ENCODE assay signal across 30 mouse cellular contexts in the genomic region with DNA sequence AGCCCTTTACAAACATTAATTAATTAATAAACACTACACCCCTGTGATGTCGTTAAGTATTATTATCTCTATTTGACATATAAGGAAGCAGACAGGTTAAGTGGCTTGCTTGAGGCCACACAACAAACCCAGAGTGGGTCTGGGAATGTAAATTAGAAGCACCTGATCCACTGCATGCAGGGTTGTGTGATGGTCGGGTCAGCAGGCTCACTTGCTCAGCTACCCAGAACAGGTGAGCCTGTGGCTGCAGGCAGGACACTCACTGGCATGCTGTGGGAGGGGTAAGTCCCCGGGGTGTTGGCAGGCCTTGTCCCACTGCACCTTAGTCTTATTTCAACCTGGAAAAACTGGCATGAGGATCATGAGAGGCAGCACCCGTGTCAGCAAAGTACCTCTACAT. TPM values are rescaled to one million over a fixed set of nuclear protein-coding genes. Genes with fewer than 3 reads are reported as not detected.
DNase-seq lines count a peak whose midpoint lies in the region; ATAC-seq and TF ChIP-seq lines count a peak whose summit lies in the region.
"Had no signal": no experiment of that assay in that cellular context is flagged by ENCODE, and none has a peak within 500 bp of the region (broad histone marks: within the 10 kb centered on the region; RNA-seq: fewer than 3 reads in every experiment).

No protein-coding gene starts in this region.

- H3K9ac ChIP-seq in midbrain, embryonic 14.5 days (replicated peaks; ENCODE audit: low read length): no peak overlapping the region
- no peak overlapping the region for H3K9ac ChIP-seq in midbrain, postnatal 0 days (replicated peaks; ENCODE audit: low read length, poor library complexity, severe bottlenecking)
- H3K9ac ChIP-seq in limb, embryonic 11.5 days (ENCODE audit: low read length): no peak overlapping the region
- H3K9ac ChIP-seq: embryonic facial prominence, embryonic 13.5 days; forebrain, embryonic 15.5 days; heart, embryonic 13.5 days; liver, embryonic 14.5 days had no signal

- no peak for TF ChIP-seq CTCF in midbrain, postnatal 0 days (IDR thresholded peaks at IDR 0.05)

- H3K4me2 ChIP-seq in midbrain, embryonic 14.5 days (ENCODE audit: low read length): no peak overlapping the region
- H3K4me2 ChIP-seq in midbrain, postnatal 0 days (ENCODE audit: low read depth, low read length, poor library complexity, severe bottlenecking): no peak overlapping the region
- H3K4me2 ChIP-seq in limb, embryonic 11.5 days (ENCODE audit: low read depth, severe bottlenecking): no peak overlapping the region
- H3K4me2 ChIP-seq: embryonic facial prominence, embryonic 13.5 days; forebrain, embryonic 15.5 days; heart, embryonic 13.5 days had no signal

- ATAC-seq in midbrain, embryonic 14.5 days (ENCODE audit: low FRiP score, low TSS enrichment): peak; percentile 62; the same call in 1 of the 2 replicates
- ATAC-seq in midbrain, postnatal 0 days (ENCODE audit: low FRiP score): no peak
- ATAC-seq in limb, embryonic 11.5 days (ENCODE audit: insufficient number of reproducible peaks, low FRiP score, low TSS enrichment, low read depth): peak; percentile 70
- ATAC-seq: forebrain, embryonic 15.5 days; intestine, embryonic 16.5 days had no signal

- no peaks in the 10 kb centered on the region for H3K36me3 ChIP-seq in midbrain, embryonic 14.5 days (ENCODE audit: control insufficient read depth, insufficient read depth, low read length)
- no peaks in the 10 kb centered on the region for H3K36me3 ChIP-seq in midbrain, postnatal 0 days (ENCODE audit: insufficient read depth, low read length)
- no peaks in the 10 kb centered on the region for H3K36me3 ChIP-seq in limb, embryonic 11.5 days (ENCODE audit: control insufficient read depth, insufficient read depth, low read length)
- H3K36me3 ChIP-seq: embryonic facial prominence, embryonic 13.5 days; forebrain, embryonic 10.5 days; forebrain, embryonic 15.5 days; heart, embryonic 13.5 days had no signal

- peak; percentile 15 for DNase-seq in kidney, adult 11 months
- DNase-seq in kidney, postnatal 4 days: no peak
- no peak for DNase-seq in midbrain, embryonic 14.5 days
- no peak for DNase-seq in midbrain, postnatal 0 days (ENCODE audit: low spot score)
- peak; percentile 59 for DNase-seq in limb, embryonic 11.5 days (ENCODE audit: low spot score)
- DNase-seq in retina, postnatal 1 day: no peak
- DNase-seq: adrenal gland, postnatal 25 days; B cell, adult 2 months; cerebellum, adult 11-12 months; cerebellum, adult 9-11 months; gastrocnemius, adult 2 months; gastrocnemius, postnatal 36 days; heart, adult 2 months; heart, postnatal 10 days; liver; lung, adult 2 months; lung, postnatal 10 days; right cerebral cortex, postnatal 14 days; thymus, postnatal 4 days had no signal

- no peaks in the 10 kb centered on the region for H3K4me1 ChIP-seq in midbrain, embryonic 14.5 days (ENCODE audit: control insufficient read depth, insufficient read depth, low read length)
- H3K4me1 ChIP-seq in midbrain, postnatal 0 days (ENCODE audit: insufficient read depth, low read length): no peaks in the 10 kb centered on the region
- H3K4me1 ChIP-seq in limb, embryonic 11.5 days (ENCODE audit: control insufficient read depth, insufficient read depth, low read length): peaks cover 10% of the 10 kb centered on the region
- H3K4me1 ChIP-seq: forebrain, embryonic 15.5 days; heart, embryonic 13.5 days had no signal

- H3K9me3 ChIP-seq in midbrain, embryonic 14.5 days (ENCODE audit: control insufficient read depth, low read length): no peaks in the 10 kb centered on the region
- H3K9me3 ChIP-seq in midbrain, postnatal 0 days (ENCODE audit: low read length): no peaks in the 10 kb centered on the region
- H3K9me3 ChIP-seq in limb, embryonic 11.5 days (ENCODE audit: control insufficient read depth, low read length): no peaks in the 10 kb centered on the region
- H3K9me3 ChIP-seq: embryonic facial prominence, embryonic 13.5 days; forebrain, embryonic 10.5 days; forebrain, embryonic 15.5 days; heart, embryonic 13.5 days had no signal

- WGBS in midbrain, embryonic 14.5 days: 77% methylated on average over 4 of the region's 4 CpGs
- 68% methylated on average over 4 of the region's 4 CpGs for WGBS in midbrain, postnatal 0 days
- 27% methylated on average over 4 of the region's 4 CpGs for WGBS in limb, embryonic 11.5 days

- H3K4me3 ChIP-seq in midbrain, embryonic 14.5 days (replicated peaks; ENCODE audit: low read depth, low read length): no peak overlapping the region
- H3K4me3 ChIP-seq in midbrain, postnatal 0 days (ENCODE audit: low read depth, low read length): no peak overlapping the region
- H3K4me3 ChIP-seq in limb, embryonic 11.5 days (ENCODE audit: low read depth, low read length): no peak overlapping the region
- H3K4me3 ChIP-seq: embryonic facial prominence, embryonic 13.5 days; forebrain, embryonic 10.5 days; forebrain, embryonic 15.5 days; gastrocnemius, adult 2 months; heart, adult 2 months; heart, embryonic 13.5 days had no signal

- no peak overlapping the region for H3K27ac ChIP-seq in midbrain, embryonic 14.5 days (replicated peaks; ENCODE audit: low read depth, low read length)
- H3K27ac ChIP-seq in midbrain, postnatal 0 days (ENCODE audit: low read depth, low read length): no peak overlapping the region
- no peak overlapping the region for H3K27ac ChIP-seq in limb, embryonic 11.5 days (replicated peaks; ENCODE audit: low read depth, low read length)
- H3K27ac ChIP-seq: embryonic facial prominence, embryonic 13.5 days; forebrain, embryonic 10.5 days; forebrain, embryonic 15.5 days; gastrocnemius, adult 2 months; heart, adult 2 months; heart, embryonic 13.5 days; kidney, postnatal 0 days; liver, embryonic 14.5 days; macrophage had no signal

- no peaks in the 10 kb centered on the region for H3K27me3 ChIP-seq in midbrain, embryonic 14.5 days (ENCODE audit: control insufficient read depth, insufficient read depth, low read length)
- no peaks in the 10 kb centered on the region for H3K27me3 ChIP-seq in midbrain, postnatal 0 days (ENCODE audit: insufficient read depth, low read length)
- H3K27me3 ChIP-seq in limb, embryonic 11.5 days (ENCODE audit: control insufficient read depth, insufficient read depth, low read length): peaks cover 34% of the 10 kb centered on the region; the same call in 1 of the 2 replicates
- H3K27me3 ChIP-seq: forebrain, embryonic 15.5 days; heart, embryonic 13.5 days had no signal

RNA-seq across cellular contexts. Expression of a gene that starts 47.6 kb away (rescaled TPM):
- polyA plus RNA-seq in midbrain, embryonic 14.5 days (2014; fragmentation: Nextera tagmentation; extraction: Ambion mirVana): 0.72 and 1.7 TPM in 2 replicates
- total RNA-seq in midbrain, postnatal 0 days (2014; rRNA removed): 12.6 and 17.1 TPM in 2 replicates
- polyA plus RNA-seq in midbrain, postnatal 0 days (2015; fragmentation: Nextera tagmentation; extraction: Ambion mirVana): 1.8 and 2.2 TPM in 2 replicates
- polyA plus RNA-seq in limb, embryonic 11.5 days (2014; fragmentation: Nextera tagmentation; extraction: Ambion mirVana): 5.6 and 6.4 TPM in 2 replicates
- total RNA-seq: hematopoietic stem cell, adult 5-6 weeks; megakaryocyte-erythroid progenitor cell, adult 5-6 weeks; monocyte, adult 5-6 weeks had no signal
- polyA plus RNA-seq: macrophage had no signal

Comparison
In these comparisons a context has a peak if more than half of its experiments do, and no peak if none do; other contexts are left out.
1. DNase-seq: peak in kidney, adult 11 months (single experiment) and limb, embryonic 11.5 days (single experiment); none in kidney, postnatal 4 days (0 of 2), midbrain, embryonic 14.5 days (single experiment), midbrain, postnatal 0 days (single experiment) and retina, postnatal 1 day (single experiment).